Mouse (Mus musculus) midbrain, embryonic 10.5 days (tissue): ENCODE data around the gene Il18bp. TPM values are rescaled to one million over a fixed set of nuclear protein-coding genes. Genes with fewer than 3 reads are reported as not detected.

Experiments
- DNase-seq: peaks from one replicate; pipeline ENCODE4 v3.0.0-alpha.2; 2017; ENCODE audit warnings: low spot score
- H3K27ac ChIP-seq: fragments of 300-500 bp; sonication (generic); replicated peaks from 2 replicates; pipeline ENCODE4 v1.5.1; 2016; ENCODE audit warnings: mild to moderate bottlenecking
- H3K27me3 ChIP-seq: fragments of 300-500 bp; sonication (generic); 2 replicates; pipeline ENCODE4 v1.6.1; 2016; ENCODE audit warnings: low read depth, mild to moderate bottlenecking; ENCODE audit not compliant: poor library complexity, severe bottlenecking
- H3K36me3 ChIP-seq: fragments of 300-500 bp; sonication (generic); 2 replicates; pipeline ENCODE4 v1.6.1; 2016; ENCODE audit warnings: mild to moderate bottlenecking, moderate library complexity
- H3K4me1 ChIP-seq: fragments of 300-500 bp; sonication (generic); 2 replicates; pipeline ENCODE4 v1.6.1; 2016
- H3K4me3 ChIP-seq: fragments of 300-500 bp; sonication (generic); 2 replicates; pipeline ENCODE4 v1.5.1; 2016; ENCODE audit warnings: mild to moderate bottlenecking, moderate library complexity
- H3K9me3 ChIP-seq: fragments of 300-500 bp; sonication (generic); replicated peaks from 2 replicates; pipeline ENCODE4 v1.6.1; 2016; ENCODE audit warnings: mild to moderate bottlenecking
- WGBS: fragments of 180-500 bp; shearing (Covaris S2); methylation state at CpG from one replicate; pipeline ENCODE4 v1.1.7; 2016; 5-methylcytosine and 5-hydroxymethylcytosine counted together
- polyA plus RNA-seq: library from polyadenylated mRNA; unstranded; fragments of >200 nt; fragmentation: Nextera tagmentation; extraction: Ambion mirVana; gene quantifications from 2 replicates; pipeline ENCODE4 v1.2.1, GENCODE M21; 2016

The Il18bp gene
- polyA plus RNA-seq, 1 experiment from 2014 or later = 3.8 TPM

DNA sequence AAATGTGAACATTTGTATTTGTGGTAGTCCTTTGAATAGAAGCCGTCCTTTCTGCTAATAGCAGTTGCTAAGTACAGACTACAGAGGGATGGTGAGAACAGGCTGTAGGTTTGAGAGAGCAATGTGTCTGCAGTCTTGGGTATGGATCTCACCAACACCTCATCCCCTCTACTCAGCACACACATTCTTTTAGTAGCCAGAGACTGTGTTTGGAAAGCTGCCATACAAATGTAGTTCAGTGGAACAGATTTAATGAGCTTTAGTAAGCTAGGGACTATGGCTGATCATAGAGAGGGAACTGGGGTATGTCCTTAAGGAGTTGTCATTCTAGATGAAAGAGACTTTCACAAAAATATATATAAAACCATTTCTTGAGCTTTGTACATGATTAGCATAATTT is 51.2 kb downstream of the Il18bp start:
- Histone ChIP-seq H3K27me3 (no peaks in the 10 kb centered on the region), H3K4me3 (no peak overlapping the region), H3K27ac (no peak overlapping the region), H3K36me3 (no peaks in the 10 kb centered on the region), H3K9me3 (no peaks in the 10 kb centered on the region), H3K4me1 (peaks cover 32% of the 10 kb centered on the region)
- DNase-seq = no peak
- WGBS = 93% methylated on average over 1 of the region's 1 CpGs

GRCm38 (mm10) chr7:101965606-101966005 is 52.9 kb downstream of the Il18bp start:
- no peak for DNase-seq
- H3K36me3 ChIP-seq = no peaks in the 10 kb centered on the region
- peaks cover 16% of the 10 kb centered on the region for H3K4me1 ChIP-seq
- WGBS = 83% methylated on average over 2 of the region's 2 CpGs
- no peaks in the 10 kb centered on the region for H3K9me3 ChIP-seq
- H3K27me3 ChIP-seq = no peaks in the 10 kb centered on the region
- H3K4me3 ChIP-seq = no peak overlapping the region
- no peak overlapping the region for H3K27ac ChIP-seq

Other genes with a start within 250 kb of the Il18bp start
- gene Phox2a, start 200.4 kb downstream of the Il18bp start, polyA plus RNA-seq = 0.83 and 2.0 TPM in 2 replicates
- 36.2 and 38.1 TPM in 2 replicates for gene Inppl1, start 180.5 kb downstream of the Il18bp start, polyA plus RNA-seq
- gene Folr2, start 161.5 kb downstream of the Il18bp start, polyA plus RNA-seq = 0.70 and 1.1 TPM in 2 replicates
- 110 and 123 TPM in 2 replicates for gene Anapc15, start 155.0 kb downstream of the Il18bp start, polyA plus RNA-seq
- gene Folr1, start 147.9 kb downstream of the Il18bp start, polyA plus RNA-seq = 17.9 and 19.5 TPM in 2 replicates
- gene Lamtor1, start 112.8 kb downstream of the Il18bp start, polyA plus RNA-seq = 164 and 166 TPM in 2 replicates
- gene Tomt, start 112.3 kb downstream of the Il18bp start, polyA plus RNA-seq = 0.37 and 0.87 TPM in 2 replicates
- 10.6 and 12.7 TPM in 2 replicates for gene Lrrc51, start 84.8 kb downstream of the Il18bp start, polyA plus RNA-seq
- gene Numa1, start 84.6 kb downstream of the Il18bp start, polyA plus RNA-seq = 76.9 and 91.8 TPM in 2 replicates
- gene Rnf121, start 46.8 kb upstream of the Il18bp start, polyA plus RNA-seq = 31.1 and 32.7 TPM in 2 replicates
- gene Xndc1, start 46.8 kb upstream of the Il18bp start, polyA plus RNA-seq = 44.2 and 45.3 TPM in 2 replicates
- 1.7 and 1.8 TPM in 2 replicates for gene Xntrpc, start 47.0 kb upstream of the Il18bp start, polyA plus RNA-seq
- 0.19 TPM in 1 of 2 replicates, not detected in the other for gene Trpc2, start 64.4 kb upstream of the Il18bp start, polyA plus RNA-seq
- gene Art1, start 83.1 kb upstream of the Il18bp start, polyA plus RNA-seq = 0.67 and 0.79 TPM in 2 replicates
- 1.9 TPM in 2 replicates for gene Art5, start 90.8 kb upstream of the Il18bp start, polyA plus RNA-seq
- not detected in 2 replicates for gene Chrna10, start 98.1 kb upstream of the Il18bp start, polyA plus RNA-seq
- 43.9 and 44.4 TPM in 2 replicates for gene Nup98, start 191.5 kb upstream of the Il18bp start, polyA plus RNA-seq
- gene Pgap2, start 191.5 kb upstream of the Il18bp start, polyA plus RNA-seq = 48.7 and 49.2 TPM in 2 replicates
- 34.8 and 34.9 TPM in 2 replicates for gene Rhog, start 237.4 kb upstream of the Il18bp start, polyA plus RNA-seq
- 11.7 and 12.4 TPM in 2 replicates for gene Stim1, start 249.1 kb upstream of the Il18bp start, polyA plus RNA-seq